Mouse (Mus musculus): Measurements from ENCODE around the gene Akr1c14. TPM values are rescaled to one million over a fixed set of nuclear protein-coding genes. Genes with fewer than 3 reads are reported as not detected.

Gene Akr1c14
- polyA plus RNA-seq, 1 experiment from 2014 or later, result 0.18 TPM

- 87% methylated on average over 1 of the region's 1 CpGs for WGBS
- DNase-seq (ENCODE audit: low spot score), result no peak
- Histone ChIP-seq H3K4me3 (no peak overlapping the region), H3K4me1 (no peaks in the 10 kb centered on the region), H3K36me3 (no peaks in the 10 kb centered on the region), H3K27me3 (ENCODE audit: low read depth, poor library complexity, severe bottlenecking) (no peaks in the 10 kb centered on the region), H3K9me3 (replicated peaks) (no peaks in the 10 kb centered on the region), H3K27ac (no peak overlapping the region)
Observed at GRCm38 (mm10) chr13:4131317-4131716, 82.5 kb downstream of the Akr1c14 start.

- WGBS, result 68% methylated on average over 3 of the region's 3 CpGs
- Histone ChIP-seq H3K27me3 (ENCODE audit: low read depth, poor library complexity, severe bottlenecking) (no peaks in the 10 kb centered on the region), H3K36me3 (no peaks in the 10 kb centered on the region), H3K4me1 (no peaks in the 10 kb centered on the region), H3K4me3 (no peak overlapping the region), H3K27ac (no peak overlapping the region), H3K9me3 (replicated peaks) (no peaks in the 10 kb centered on the region)
- no peak for DNase-seq (ENCODE audit: low spot score)
Observed at GRCm38 (mm10) chr13:4131721-4132120, 82.9 kb downstream of the Akr1c14 start.

- no peaks in the 10 kb centered on the region for H3K36me3 ChIP-seq
Observed at GRCm38 (mm10) chr13:4133070-4133469, 84.3 kb downstream of the Akr1c14 start.

More at GRCm38 (mm10) chr13:4133070-4133469, 84.3 kb downstream of the Akr1c14 start:
- Histone ChIP-seq H3K9me3 (replicated peaks) (no peaks in the 10 kb centered on the region), H3K4me3 (no peak overlapping the region), H3K4me1 (no peaks in the 10 kb centered on the region), H3K27ac (no peak overlapping the region), H3K27me3 (ENCODE audit: low read depth, poor library complexity, severe bottlenecking) (no peaks in the 10 kb centered on the region)
- no peak for DNase-seq (ENCODE audit: low spot score)
- 45% methylated on average over 2 of the region's 2 CpGs for WGBS

Other genes starting within 250 kb of the Akr1c14 start
- not detected in 2 replicates for gene Calml3, start 244.7 kb upstream of the Akr1c14 start, polyA plus RNA-seq (2016; fragmentation: Nextera tagmentation; extraction: Ambion mirVana)
- not detected in 2 replicates for gene Calm4, start 211.3 kb upstream of the Akr1c14 start, polyA plus RNA-seq (2016; fragmentation: Nextera tagmentation; extraction: Ambion mirVana)
- not detected in 2 replicates for gene Calm5, start 194.8 kb upstream of the Akr1c14 start, polyA plus RNA-seq (2016; fragmentation: Nextera tagmentation; extraction: Ambion mirVana)
- 70.6 and 101 TPM in 2 replicates for gene Net1, start 130.8 kb upstream of the Akr1c14 start, polyA plus RNA-seq (2016; fragmentation: Nextera tagmentation; extraction: Ambion mirVana)
- gene Tubal3, start 130.7 kb upstream of the Akr1c14 start, polyA plus RNA-seq (2016; fragmentation: Nextera tagmentation; extraction: Ambion mirVana), result not detected in 2 replicates
- 0.09 TPM in 1 of 2 replicates, not detected in the other for gene Ucn3, start 103.7 kb upstream of the Akr1c14 start, polyA plus RNA-seq (2016; fragmentation: Nextera tagmentation; extraction: Ambion mirVana)
- gene Akr1c18, start 101.6 kb downstream of the Akr1c14 start, polyA plus RNA-seq (2016; fragmentation: Nextera tagmentation; extraction: Ambion mirVana), result not detected in 2 replicates
- gene Akr1c13, start 142.1 kb downstream of the Akr1c14 start, polyA plus RNA-seq (2016; fragmentation: Nextera tagmentation; extraction: Ambion mirVana), result 0.87 and 1.1 TPM in 2 replicates
- 0.76 and 0.92 TPM in 2 replicates for gene Akr1c19, start 179.7 kb downstream of the Akr1c14 start, polyA plus RNA-seq (2016; fragmentation: Nextera tagmentation; extraction: Ambion mirVana)
- gene Akr1c12, start 230.4 kb downstream of the Akr1c14 start, polyA plus RNA-seq (2016; fragmentation: Nextera tagmentation; extraction: Ambion mirVana), result 0.29 TPM in 2 replicates